Mouse (Mus musculus): ENCODE results near the gene Efhc1. TPM values are rescaled to one million over a fixed set of nuclear protein-coding genes. Genes with fewer than 3 reads are reported as not detected.

Gene Efhc1
- polyA plus RNA-seq, 1 experiment from 2014 or later = 2.8 TPM

DNA sequence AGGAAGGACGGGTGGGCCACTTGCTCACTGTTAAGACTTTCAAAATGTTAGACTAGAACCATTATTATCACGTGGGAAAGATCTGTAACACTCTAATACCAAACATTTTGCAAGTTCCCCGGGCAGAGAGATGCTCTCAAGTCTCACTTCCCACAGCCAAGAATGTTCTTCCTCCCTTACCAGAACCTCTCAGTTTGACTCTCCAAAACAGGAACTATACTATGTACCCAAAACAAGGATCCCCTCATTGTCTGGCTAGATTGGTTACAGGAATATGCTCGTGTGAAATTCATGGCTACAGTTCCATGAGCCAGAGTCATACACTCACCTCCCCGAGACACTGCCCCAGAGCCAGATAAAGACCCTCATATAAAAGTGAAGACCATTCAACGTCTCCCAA, 84.5 kb downstream of the Efhc1 start:
- no peaks in the 10 kb centered on the region for H3K9me3 ChIP-seq (replicated peaks; ENCODE audit: control insufficient read depth, low read length)
- ATAC-seq (replicated peaks; ENCODE audit: insufficient number of reproducible peaks, low FRiP score, low TSS enrichment, low read depth) (no peak), DNase-seq (ENCODE audit: low spot score) (no peak)
- no peaks in the 10 kb centered on the region for H3K4me1 ChIP-seq (ENCODE audit: control insufficient read depth, insufficient read depth, low read length)
- H3K36me3 ChIP-seq (replicated peaks; ENCODE audit: control insufficient read depth, insufficient read depth, low read depth, low read length) = no peaks in the 10 kb centered on the region
- no peak overlapping the region for H3K4me3 ChIP-seq (ENCODE audit: low read depth, low read length)
- WGBS = 85% methylated on average over 6 of the region's 6 CpGs
- no peak overlapping the region for H3K9ac ChIP-seq (replicated peaks; ENCODE audit: low read length)
- H3K4me2 ChIP-seq (ENCODE audit: low read depth, low read length) = no peak overlapping the region
- H3K27ac ChIP-seq (replicated peaks; ENCODE audit: low read depth, low read length) = no peak overlapping the region
- H3K27me3 ChIP-seq (ENCODE audit: control insufficient read depth, insufficient read depth, low read length) = no peaks in the 10 kb centered on the region

DNA sequence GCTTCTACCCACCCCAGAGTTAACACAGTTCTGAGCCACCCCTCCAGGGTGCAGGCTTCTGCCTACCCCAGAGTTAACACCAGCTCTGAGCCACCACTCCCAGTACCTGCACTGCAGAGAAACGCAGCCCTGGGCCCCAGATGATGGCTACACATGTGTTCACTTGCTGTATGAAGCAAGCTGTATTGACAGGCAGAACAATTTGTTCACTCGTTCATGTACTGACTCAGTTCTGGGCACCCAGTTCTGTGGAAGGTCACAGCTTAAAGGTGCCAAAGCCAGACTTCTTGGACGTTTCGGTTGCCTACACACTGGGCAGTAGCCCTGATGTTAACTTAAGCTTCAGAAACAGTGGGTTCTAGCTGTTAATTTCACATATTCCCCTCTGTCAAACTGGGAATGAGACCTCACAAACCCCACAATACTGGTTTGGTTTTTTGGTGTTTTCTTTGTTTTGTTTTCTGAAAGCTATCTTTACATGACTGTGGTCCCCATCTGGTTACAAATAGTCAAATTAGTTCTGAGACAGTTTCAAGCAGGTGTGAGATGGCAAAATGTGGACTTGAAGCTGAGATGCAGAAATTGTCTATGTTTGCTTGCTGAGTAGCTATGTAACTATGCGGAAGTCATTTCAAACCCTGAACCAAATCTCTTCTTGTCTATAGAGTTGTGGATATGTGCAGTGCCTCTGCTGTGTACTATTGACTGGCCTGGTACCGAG, 86.6 kb downstream of the Efhc1 start:
- H3K9ac ChIP-seq (replicated peaks; ENCODE audit: low read length) = no peak overlapping the region
- WGBS = 85% methylated on average over 6 of the region's 6 CpGs
- no peak for ATAC-seq (replicated peaks; ENCODE audit: insufficient number of reproducible peaks, low FRiP score, low TSS enrichment, low read depth)
- H3K27ac ChIP-seq (replicated peaks; ENCODE audit: low read depth, low read length) = no peak overlapping the region
- H3K4me3 ChIP-seq (ENCODE audit: low read depth, low read length) = no peak overlapping the region
- H3K4me1 ChIP-seq (ENCODE audit: control insufficient read depth, insufficient read depth, low read length) = no peaks in the 10 kb centered on the region
- H3K9me3 ChIP-seq (replicated peaks; ENCODE audit: control insufficient read depth, low read length) = no peaks in the 10 kb centered on the region
- H3K4me2 ChIP-seq (ENCODE audit: low read depth, low read length) = no peak overlapping the region
- DNase-seq (ENCODE audit: low spot score) = no peak
- no peaks in the 10 kb centered on the region for H3K27me3 ChIP-seq (ENCODE audit: control insufficient read depth, insufficient read depth, low read length)
- H3K36me3 ChIP-seq (replicated peaks; ENCODE audit: control insufficient read depth, insufficient read depth, low read depth, low read length) = no peaks in the 10 kb centered on the region; the same call in 1 of the 2 replicates

DNA sequence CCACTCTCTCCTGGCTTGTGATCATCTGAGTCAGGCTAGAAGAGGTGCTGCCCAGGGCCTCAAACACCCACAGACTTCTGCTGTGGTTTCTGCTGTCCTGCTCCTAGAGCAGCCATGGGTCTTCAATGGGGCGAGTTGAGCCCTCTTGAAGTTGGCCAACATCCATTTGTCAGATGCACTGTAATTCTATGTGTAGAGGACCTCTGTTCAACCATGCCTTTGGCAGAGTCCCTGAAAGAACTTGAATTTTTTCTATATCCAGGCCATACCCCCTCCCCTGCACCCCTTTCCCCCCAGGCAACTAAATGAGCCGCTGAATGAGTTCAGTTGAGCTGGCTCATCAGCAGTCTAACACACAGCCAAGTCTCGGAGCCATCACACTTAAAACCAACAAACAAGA, 88.1 kb downstream of the Efhc1 start:
- 89% methylated on average over 3 of the region's 3 CpGs for WGBS
- Histone ChIP-seq H3K4me3 (ENCODE audit: low read depth, low read length) (no peak overlapping the region), H3K27me3 (ENCODE audit: control insufficient read depth, insufficient read depth, low read length) (no peaks in the 10 kb centered on the region), H3K4me2 (ENCODE audit: low read depth, low read length) (no peak overlapping the region), H3K4me1 (ENCODE audit: control insufficient read depth, insufficient read depth, low read length) (no peaks in the 10 kb centered on the region), H3K27ac (replicated peaks; ENCODE audit: low read depth, low read length) (no peak overlapping the region), H3K9me3 (replicated peaks; ENCODE audit: control insufficient read depth, low read length) (no peaks in the 10 kb centered on the region), H3K36me3 (replicated peaks; ENCODE audit: control insufficient read depth, insufficient read depth, low read depth, low read length) (no peaks in the 10 kb centered on the region; the same call in 1 of the 2 replicates), H3K9ac (replicated peaks; ENCODE audit: low read length) (no peak overlapping the region)
- no peak for ATAC-seq (replicated peaks; ENCODE audit: insufficient number of reproducible peaks, low FRiP score, low TSS enrichment, low read depth)
- DNase-seq (ENCODE audit: low spot score) = no peak

DNA sequence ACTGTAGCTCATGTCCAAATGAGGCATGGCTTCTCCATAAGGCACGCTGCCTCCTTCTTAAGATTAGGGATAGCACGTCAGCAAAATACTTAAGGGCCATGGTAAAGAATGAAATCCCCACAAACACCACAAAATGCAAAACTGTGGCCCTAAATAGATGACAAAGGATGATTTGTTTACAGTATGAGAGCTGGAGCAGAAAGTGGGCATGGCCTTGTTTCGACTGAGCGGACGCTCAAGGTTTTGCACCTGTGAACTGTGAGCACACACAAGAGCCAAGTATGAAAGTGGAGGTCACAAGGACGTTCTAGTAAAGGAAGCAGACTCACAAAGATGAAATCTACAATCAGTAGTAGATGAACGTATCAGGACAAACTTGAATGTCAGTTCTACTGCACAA, 88.7 kb downstream of the Efhc1 start:
- Histone ChIP-seq H3K27me3 (ENCODE audit: control insufficient read depth, insufficient read depth, low read length) (no peaks in the 10 kb centered on the region), H3K9me3 (replicated peaks; ENCODE audit: control insufficient read depth, low read length) (no peaks in the 10 kb centered on the region), H3K27ac (replicated peaks; ENCODE audit: low read depth, low read length) (no peak overlapping the region), H3K4me1 (ENCODE audit: control insufficient read depth, insufficient read depth, low read length) (no peaks in the 10 kb centered on the region), H3K9ac (replicated peaks; ENCODE audit: low read length) (no peak overlapping the region), H3K36me3 (replicated peaks; ENCODE audit: control insufficient read depth, insufficient read depth, low read depth, low read length) (no peaks in the 10 kb centered on the region; the same call in 1 of the 2 replicates), H3K4me3 (ENCODE audit: low read depth, low read length) (no peak overlapping the region), H3K4me2 (ENCODE audit: low read depth, low read length) (no peak overlapping the region)
- ATAC-seq (replicated peaks; ENCODE audit: insufficient number of reproducible peaks, low FRiP score, low TSS enrichment, low read depth) (no peak), DNase-seq (ENCODE audit: low spot score) (no peak)
- 89% methylated on average over 7 of the region's 7 CpGs for WGBS

Other genes starting within 250 kb of the Efhc1 start
- not detected in 2 replicates for gene Il17a, start 220.7 kb upstream of the Efhc1 start, polyA plus RNA-seq (2014; fragmentation: Nextera tagmentation; extraction: Ambion mirVana)
- not detected in 2 replicates for gene Il17f, start 161.0 kb upstream of the Efhc1 start, polyA plus RNA-seq (2014; fragmentation: Nextera tagmentation; extraction: Ambion mirVana)
- gene Mcm3, start 131.3 kb upstream of the Efhc1 start, polyA plus RNA-seq (2014; fragmentation: Nextera tagmentation; extraction: Ambion mirVana) = 219 TPM in 2 replicates
- 5.7 and 6.6 TPM in 2 replicates for gene Paqr8, start 61.0 kb upstream of the Efhc1 start, polyA plus RNA-seq (2014; fragmentation: Nextera tagmentation; extraction: Ambion mirVana)
- gene Tram2, start 127.6 kb downstream of the Efhc1 start, polyA plus RNA-seq (2014; fragmentation: Nextera tagmentation; extraction: Ambion mirVana) = 8.7 and 9.0 TPM in 2 replicates